Mouse (Mus musculus) liver, embryonic 11.5 days (tissue): ENCODE data around the gene Dpep2nb. TPM values are rescaled to one million over a fixed set of nuclear protein-coding genes. Genes with fewer than 3 reads are reported as not detected.

Source experiments
- ATAC-seq: fragments of 200-750 bp; cut with Nextera tagmentation; replicated peaks from 2 replicates; pipeline ENCODE4 v1.8.0; 2017; ENCODE audit warnings: moderate number of reproducible peaks, mild to moderate bottlenecking, moderate TSS enrichment, moderate library complexity; ENCODE audit not compliant: low FRiP score
- DNase-seq: peaks from one replicate; pipeline ENCODE4 v3.0.0-alpha.2; 2017; ENCODE audit warnings: low spot score
- H3K27ac ChIP-seq: fragments of 300-500 bp; sonication (generic); 2 replicates; pipeline ENCODE4 v1.5.1; 2014; ENCODE audit warnings: mild to moderate bottlenecking, low read depth, low read length, control low read depth
- H3K27me3 ChIP-seq: fragments of 300-500 bp; sonication (generic); replicated peaks from 2 replicates; pipeline ENCODE4 v1.6.1; 2014; ENCODE audit warnings: low read length, mixed read lengths; ENCODE audit not compliant: control insufficient read depth, insufficient read depth
- H3K36me3 ChIP-seq: fragments of 300-500 bp; sonication (generic); 2 replicates; pipeline ENCODE4 v1.6.1; 2014; ENCODE audit warnings: mild to moderate bottlenecking, low read length, moderate library complexity, mixed read lengths; ENCODE audit not compliant: control insufficient read depth, insufficient read depth
- H3K4me1 ChIP-seq: fragments of 300-500 bp; sonication (generic); replicated peaks from 2 replicates; pipeline ENCODE4 v1.6.1; 2014; ENCODE audit warnings: low read length, mixed read lengths; ENCODE audit not compliant: control insufficient read depth, insufficient read depth
- H3K4me2 ChIP-seq: fragments of 300-500 bp; sonication (generic); 2 replicates; pipeline ENCODE4 v1.6.1; 2014; ENCODE audit warnings: mild to moderate bottlenecking, control low read depth, moderate library complexity
- H3K4me3 ChIP-seq: fragments of 300-500 bp; sonication (generic); 2 replicates; pipeline ENCODE4 v1.5.1; 2014; ENCODE audit warnings: low read depth, low read length, control low read depth
- H3K9ac ChIP-seq: fragments of 300-500 bp; sonication (generic); 2 replicates; pipeline ENCODE4 v1.6.1; 2014; ENCODE audit warnings: low read depth, low read length, control low read depth
- H3K9me3 ChIP-seq: fragments of 300-500 bp; sonication (generic); 2 replicates; pipeline ENCODE4 v1.6.1; 2016; ENCODE audit warnings: low read length, inconsistent platforms, mixed read lengths; ENCODE audit not compliant: control insufficient read depth
- WGBS: fragments of 180-500 bp; shearing (Covaris S2); extraction: QIAGEN DNeasy Blood & Tissue Kit; methylation state at CpG from one replicate; pipeline ENCODE4 v1.1.7; 2014; 5-methylcytosine and 5-hydroxymethylcytosine counted together
- polyA plus RNA-seq: library from polyadenylated mRNA; unstranded; fragments of >200 nt; fragmentation: Nextera tagmentation; extraction: Ambion mirVana; gene quantifications from 2 replicates; pipeline ENCODE4 v1.2.1, GENCODE M21; 2014

The Dpep2nb gene
- polyA plus RNA-seq, 1 experiment from 2014 or later: not detected

GRCm38 (mm10) chr8:105979325-105979724 is 26.4 kb downstream of the Dpep2nb start, which contains the start of gene Dpep3:
TSS of gene Dpep3 (minus strand) at chr8:105979429.
- DNase-seq (no peak), ATAC-seq (no peak)
- Histone ChIP-seq H3K27me3 (no peaks in the 10 kb centered on the region), H3K4me1 (no peaks in the 10 kb centered on the region; the same call in 1 of the 2 replicates), H3K36me3 (no peaks in the 10 kb centered on the region), H3K9me3 (no peaks in the 10 kb centered on the region), H3K9ac (no peak within 1 kb of the TSS), H3K4me2 (no peak within 1 kb of the TSS), H3K4me3 (no peak within 1 kb of the TSS), H3K27ac (no peak within 1 kb of the TSS)
- WGBS: 93% methylated on average over 15 of the region's 15 CpGs

GRCm38 (mm10) chr8:105975363-105975762 is 30.4 kb downstream of the Dpep2nb start:
- no peaks in the 10 kb centered on the region for H3K27me3 ChIP-seq
- no peaks in the 10 kb centered on the region for H3K36me3 ChIP-seq
- DNase-seq: no peak
- no peak overlapping the region for H3K27ac ChIP-seq
- no peak overlapping the region for H3K4me3 ChIP-seq
- WGBS: 73% methylated on average over 7 of the region's 7 CpGs
- no peak overlapping the region for H3K9ac ChIP-seq
- ATAC-seq: no peak
- no peaks in the 10 kb centered on the region for H3K9me3 ChIP-seq
- H3K4me2 ChIP-seq: no peak overlapping the region
- no peaks in the 10 kb centered on the region; the same call in 1 of the 2 replicates for H3K4me1 ChIP-seq

- H3K9me3 ChIP-seq: no peaks in the 10 kb centered on the region
- H3K36me3 ChIP-seq: no peaks in the 10 kb centered on the region
- no peak overlapping the region for H3K27ac ChIP-seq
- no peak overlapping the region for H3K4me3 ChIP-seq
- H3K4me1 ChIP-seq: peaks cover 7% of the 10 kb centered on the region
- H3K4me2 ChIP-seq: no peak overlapping the region
- H3K27me3 ChIP-seq: no peaks in the 10 kb centered on the region
- 79% methylated on average over 8 of the region's 8 CpGs for WGBS
- no peak for ATAC-seq
- no peak overlapping the region for H3K9ac ChIP-seq
- no peak for DNase-seq
Observed at GRCm38 (mm10) chr8:105971019-105971720, 34.6 kb downstream of the Dpep2nb start.

GRCm38 (mm10) chr8:105969367-105969766 is 36.4 kb downstream of the Dpep2nb start:
- H3K4me3 ChIP-seq: no peak overlapping the region
- ATAC-seq: no peak
- H3K9ac ChIP-seq: no peak overlapping the region
- no peaks in the 10 kb centered on the region for H3K9me3 ChIP-seq
- peaks cover 15% of the 10 kb centered on the region for H3K4me1 ChIP-seq
- no peak overlapping the region for H3K27ac ChIP-seq
- H3K4me2 ChIP-seq: no peak overlapping the region
- no peaks in the 10 kb centered on the region for H3K27me3 ChIP-seq
- 87% methylated on average over 1 of the region's 1 CpGs for WGBS
- DNase-seq: no peak
- no peaks in the 10 kb centered on the region for H3K36me3 ChIP-seq

- ATAC-seq (peak; percentile 78), DNase-seq (peak; percentile 79)
- Histone ChIP-seq H3K9ac (peak overlapping the region; percentile 90), H3K27ac (peak overlapping the region; percentile 95), H3K9me3 (no peaks in the 10 kb centered on the region), H3K36me3 (no peaks in the 10 kb centered on the region), H3K27me3 (no peaks in the 10 kb centered on the region), H3K4me3 (peak overlapping the region; percentile 89), H3K4me1 (peaks cover 26% of the 10 kb centered on the region), H3K4me2 (peak overlapping the region; percentile 93)
- 4% methylated on average over 19 of the region's 19 CpGs for WGBS
Observed at GRCm38 (mm10) chr8:105966692-105967311, 39.0 kb downstream of the Dpep2nb start.

GRCm38 (mm10) chr8:105965905-105966341 is 39.9 kb downstream of the Dpep2nb start, which contains the start of gene Slc12a4:
TSS of gene Slc12a4 (minus strand) at chr8:105966097.
- DNase-seq: peak; percentile 87
- Histone ChIP-seq H3K4me2 (peak within 1 kb of the TSS; percentile 93), H3K4me1 (peaks cover 35% of the 10 kb centered on the region), H3K27me3 (no peaks in the 10 kb centered on the region), H3K9ac (peak within 1 kb of the TSS; percentile 90), H3K9me3 (no peaks in the 10 kb centered on the region), H3K4me3 (peak within 1 kb of the TSS; percentile 89), H3K36me3 (no peaks in the 10 kb centered on the region), H3K27ac (peak within 1 kb of the TSS; percentile 95)
- peak; percentile 82 for ATAC-seq
- WGBS: under 1% methylated on average over 47 of the region's 47 CpGs

GRCm38 (mm10) chr8:105965266-105965904 is 40.4 kb downstream of the Dpep2nb start:
- Histone ChIP-seq H3K27ac (peak overlapping the region; percentile 95), H3K4me1 (peaks cover 37% of the 10 kb centered on the region), H3K9me3 (no peaks in the 10 kb centered on the region), H3K4me3 (peak overlapping the region; percentile 89), H3K27me3 (no peaks in the 10 kb centered on the region), H3K36me3 (peaks cover 1% of the 10 kb centered on the region; the same call in 1 of the 2 replicates), H3K9ac (peak overlapping the region; percentile 90), H3K4me2 (peak overlapping the region; percentile 93)
- under 1% methylated on average over 40 of the region's 40 CpGs for WGBS
- DNase-seq (peak; percentile 66), ATAC-seq (peak; percentile 61)

- DNase-seq: no peak
- WGBS: 60% methylated on average over 12 of the region's 12 CpGs
- H3K27me3 ChIP-seq: no peaks in the 10 kb centered on the region
Observed at GRCm38 (mm10) chr8:105964506-105965265, 41.1 kb downstream of the Dpep2nb start.

More at GRCm38 (mm10) chr8:105964506-105965265, 41.1 kb downstream of the Dpep2nb start:
- Histone ChIP-seq H3K27ac (peak overlapping the region; percentile 95; the same call in 1 of the 2 replicates), H3K4me2 (peak overlapping the region; percentile 93), H3K36me3 (peaks cover 5% of the 10 kb centered on the region; the same call in 1 of the 2 replicates), H3K4me1 (peaks cover 37% of the 10 kb centered on the region), H3K9ac (peak overlapping the region; percentile 90), H3K9me3 (no peaks in the 10 kb centered on the region), H3K4me3 (peak overlapping the region; percentile 89)
- no peak for ATAC-seq
